Mouse (Mus musculus) stomach, embryonic 14.5 days (tissue): ENCODE data around the gene Med19. TPM values are rescaled to one million over a fixed set of nuclear protein-coding genes. Genes with fewer than 3 reads are reported as not detected.

Source experiments
- ATAC-seq: fragments of 200-750 bp; cut with Nextera tagmentation; 2 replicates; pipeline ENCODE4 v1.8.0; 2017; ENCODE audit warnings: low read depth, moderate TSS enrichment; ENCODE audit not compliant: insufficient number of reproducible peaks, insufficient read depth, low FRiP score
- H3K27ac ChIP-seq: fragments of 300-500 bp; sonication (generic); 2 replicates; pipeline ENCODE4 v1.5.1; 2014; ENCODE audit warnings: mild to moderate bottlenecking, low read length, moderate library complexity, mixed read lengths
- H3K27me3 ChIP-seq: fragments of 300-500 bp; sonication (generic); 2 replicates; pipeline ENCODE4 v1.6.1; 2014; ENCODE audit warnings: low read length, control low read depth, mixed read lengths; ENCODE audit not compliant: control insufficient read depth, insufficient read depth
- H3K36me3 ChIP-seq: fragments of 300-500 bp; sonication (generic); 2 replicates; pipeline ENCODE4 v1.6.1; 2014; ENCODE audit warnings: mild to moderate bottlenecking, control low read depth, low read length, moderate library complexity, mixed read lengths; ENCODE audit not compliant: control insufficient read depth, insufficient read depth
- H3K4me1 ChIP-seq: fragments of 300-500 bp; sonication (generic); 2 replicates; pipeline ENCODE4 v1.6.1; 2014; ENCODE audit warnings: low read length, control low read depth, mixed read lengths; ENCODE audit not compliant: control insufficient read depth, insufficient read depth
- H3K4me2 ChIP-seq: fragments of 300-500 bp; sonication (generic); replicated peaks from 2 replicates; pipeline ENCODE4 v1.6.1; 2014; ENCODE audit warnings: low read depth, low read length, control low read depth
- H3K4me3 ChIP-seq: fragments of 300-500 bp; sonication (generic); 2 replicates; pipeline ENCODE4 v1.5.1; 2014; ENCODE audit warnings: low read depth, low read length, control low read depth
- H3K9ac ChIP-seq: fragments of 300-500 bp; sonication (generic); replicated peaks from 2 replicates; pipeline ENCODE4 v1.6.1; 2014; ENCODE audit warnings: low read depth, mild to moderate bottlenecking, control low read depth, low read length, moderate library complexity, mixed read lengths
- H3K9me3 ChIP-seq: fragments of 300-500 bp; sonication (generic); 2 replicates; pipeline ENCODE4 v1.6.1; 2016; ENCODE audit warnings: low read depth, low read length, control low read depth; ENCODE audit not compliant: control insufficient read depth
- WGBS: fragments of 180-500 bp; shearing (Covaris S2); extraction: QIAGEN DNeasy Blood & Tissue Kit; methylation state at CpG from one replicate; pipeline ENCODE4 v1.1.7; 2014; 5-methylcytosine and 5-hydroxymethylcytosine counted together
- polyA plus RNA-seq: library from polyadenylated mRNA; unstranded; fragments of >200 nt; fragmentation: Nextera tagmentation; extraction: Ambion mirVana; gene quantifications from 2 replicates; pipeline ENCODE4 v1.2.1, GENCODE M21; 2014

Gene Med19
- polyA plus RNA-seq, 1 experiment from 2014 or later = 38.3 TPM

DNA sequence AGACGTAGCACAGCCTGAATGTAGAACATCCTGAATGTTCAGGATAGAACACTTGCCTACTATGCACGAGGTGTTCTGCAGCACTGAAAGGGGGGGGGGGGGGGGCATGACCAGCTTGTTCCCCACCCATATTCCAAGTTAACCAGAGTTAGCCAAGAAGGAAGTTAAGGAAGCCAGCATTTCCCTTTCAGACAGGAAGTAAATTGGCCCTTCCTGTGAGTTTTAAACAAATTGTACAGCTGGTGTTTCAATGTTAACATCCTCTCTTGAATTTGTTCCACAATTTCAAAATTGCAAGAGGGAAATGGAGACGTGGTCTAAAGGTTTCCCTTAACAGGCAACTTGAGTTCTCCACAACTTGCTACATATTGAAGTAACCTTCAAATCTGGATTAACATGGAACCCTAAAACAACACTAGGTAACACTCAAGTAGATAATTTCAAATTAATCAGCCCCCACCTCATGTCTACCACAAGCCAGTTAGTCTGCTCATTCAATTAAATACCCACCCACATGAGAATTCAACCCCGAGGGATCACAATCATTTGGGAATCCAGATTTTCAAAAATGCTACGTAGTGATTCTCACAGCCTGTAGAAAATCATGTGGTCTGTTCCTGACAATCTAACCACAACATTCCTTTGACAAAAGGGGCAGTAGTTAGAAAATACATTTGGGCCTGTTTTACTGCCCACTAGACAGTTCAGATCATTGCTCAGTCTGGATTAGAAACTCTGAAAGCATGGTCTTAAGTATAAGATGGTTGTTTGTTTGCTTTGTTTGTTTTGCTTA lies 39.6 kb upstream of the Med19 start:
- Histone ChIP-seq H3K9ac (no peak overlapping the region), H3K27me3 (no peaks in the 10 kb centered on the region), H3K27ac (peak overlapping the region; percentile 72; the same call in 1 of the 2 replicates), H3K9me3 (no peaks in the 10 kb centered on the region), H3K36me3 (no peaks in the 10 kb centered on the region), H3K4me1 (peaks cover 57% of the 10 kb centered on the region), H3K4me2 (peak overlapping the region; percentile 23), H3K4me3 (no peak overlapping the region)
- 46% methylated on average over 5 of the region's 5 CpGs for WGBS
- no peak for ATAC-seq

DNA sequence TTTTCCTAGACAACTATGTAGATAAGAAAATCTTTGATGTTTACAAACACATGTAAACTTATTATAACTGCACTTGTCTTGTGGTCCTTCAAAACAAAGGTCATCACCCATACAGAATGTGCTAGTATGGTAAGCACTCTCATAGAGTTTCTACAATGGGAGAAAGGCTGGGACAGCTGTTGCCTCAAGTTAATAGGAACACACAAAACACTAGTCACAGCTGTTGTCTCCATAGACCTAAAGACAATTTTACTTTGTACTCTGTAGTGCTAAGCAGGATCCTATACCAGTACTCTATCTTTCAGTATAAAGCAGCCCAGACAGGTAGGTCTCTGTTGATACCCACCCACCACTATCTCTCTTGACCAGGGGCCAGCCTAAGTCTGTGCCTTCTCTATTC lies 37.4 kb upstream of the Med19 start:
- no peak for ATAC-seq
- Histone ChIP-seq H3K4me1 (peaks cover 36% of the 10 kb centered on the region), H3K4me2 (no peak overlapping the region), H3K27ac (no peak overlapping the region), H3K4me3 (no peak overlapping the region), H3K9me3 (no peaks in the 10 kb centered on the region), H3K36me3 (no peaks in the 10 kb centered on the region), H3K9ac (no peak overlapping the region), H3K27me3 (no peaks in the 10 kb centered on the region)

GRCm38 (mm10) chr2:84646138-84646537 lies 32.1 kb upstream of the Med19 start:
- 67% methylated on average over 1 of the region's 1 CpGs for WGBS

GRCm38 (mm10) chr2:84647051-84647568 lies 31.1 kb upstream of the Med19 start:
- no peaks in the 10 kb centered on the region for H3K36me3 ChIP-seq
- H3K4me2 ChIP-seq = peak overlapping the region; percentile 74; the same call in 1 of the 2 replicates
- H3K4me3 ChIP-seq = no peak overlapping the region
- no peak overlapping the region for H3K27ac ChIP-seq
- no peak for ATAC-seq
- H3K27me3 ChIP-seq = no peaks in the 10 kb centered on the region
- H3K9me3 ChIP-seq = no peaks in the 10 kb centered on the region
- H3K4me1 ChIP-seq = peaks cover 7% of the 10 kb centered on the region; the same call in 1 of the 2 replicates
- H3K9ac ChIP-seq = no peak overlapping the region
- 94% methylated on average over 6 of the region's 6 CpGs for WGBS

More at GRCm38 (mm10) chr2:84646138-84646537, 32.1 kb upstream of the Med19 start:
- H3K4me3 ChIP-seq = no peak overlapping the region
- H3K9ac ChIP-seq = no peak overlapping the region
- no peaks in the 10 kb centered on the region for H3K27me3 ChIP-seq
- H3K9me3 ChIP-seq = no peaks in the 10 kb centered on the region
- H3K36me3 ChIP-seq = no peaks in the 10 kb centered on the region
- H3K27ac ChIP-seq = no peak overlapping the region
- H3K4me2 ChIP-seq = no peak overlapping the region
- peaks cover 7% of the 10 kb centered on the region; the same call in 1 of the 2 replicates for H3K4me1 ChIP-seq
- ATAC-seq = no peak

- peaks cover 7% of the 10 kb centered on the region; the same call in 1 of the 2 replicates for H3K4me1 ChIP-seq
- no peak overlapping the region for H3K27ac ChIP-seq
- H3K4me3 ChIP-seq = peak overlapping the region; percentile 63
- H3K27me3 ChIP-seq = no peaks in the 10 kb centered on the region
- H3K9me3 ChIP-seq = no peaks in the 10 kb centered on the region
- WGBS = 27% methylated on average over 6 of the region's 6 CpGs
- no peaks in the 10 kb centered on the region for H3K36me3 ChIP-seq
- no peak for ATAC-seq
- H3K4me2 ChIP-seq = peak overlapping the region; percentile 74
- H3K9ac ChIP-seq = peak overlapping the region; percentile 38; the same call in 1 of the 2 replicates
These were observed 29.8 kb upstream of the Med19 start for GRCm38 (mm10) chr2:84648369-84648768.

GRCm38 (mm10) chr2:84649674-84650073 lies 28.5 kb upstream of the Med19 start:
- no peak for ATAC-seq
- Histone ChIP-seq H3K9me3 (no peaks in the 10 kb centered on the region), H3K27me3 (no peaks in the 10 kb centered on the region), H3K4me3 (peak overlapping the region; percentile 63), H3K36me3 (no peaks in the 10 kb centered on the region), H3K9ac (peak overlapping the region; percentile 71), H3K27ac (peak overlapping the region; percentile 97), H3K4me2 (peak overlapping the region; percentile 74), H3K4me1 (peaks cover 7% of the 10 kb centered on the region; the same call in 1 of the 2 replicates)
- under 1% methylated on average over 10 of the region's 10 CpGs for WGBS

DNA sequence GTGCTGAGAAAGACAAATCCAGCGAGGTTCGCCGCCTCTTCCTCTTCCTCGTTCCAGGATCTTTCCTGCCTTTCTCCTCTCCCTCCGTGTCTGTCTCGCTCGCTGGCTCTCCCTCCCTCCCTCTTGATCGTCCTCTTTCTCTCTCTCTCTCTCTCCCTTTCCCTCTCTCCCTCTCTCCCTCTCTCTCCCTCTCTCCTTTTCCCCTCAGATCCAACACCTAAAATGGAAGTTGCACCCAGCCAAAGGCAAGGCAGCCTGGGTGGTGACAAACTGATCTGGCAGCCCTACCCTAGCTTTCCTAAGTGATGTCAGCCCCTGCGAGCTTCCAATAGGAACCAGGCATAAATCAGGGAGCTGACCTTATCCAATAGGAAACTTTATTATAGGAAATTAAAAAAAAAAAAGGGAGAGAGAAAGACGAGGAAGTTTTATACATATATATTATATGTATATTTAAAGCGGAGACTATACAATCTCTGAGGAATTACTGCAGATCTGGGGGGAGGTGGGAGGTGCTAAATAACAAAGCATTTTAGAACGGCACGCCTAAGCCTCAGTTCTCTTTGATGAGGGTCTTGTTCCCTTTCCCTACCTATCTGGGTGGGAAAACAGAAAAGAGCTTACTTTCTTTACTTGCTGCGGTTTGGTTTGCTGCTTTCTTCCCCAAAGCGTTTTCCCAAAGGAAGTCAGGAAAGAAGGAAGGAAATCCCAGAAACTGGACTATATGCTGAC lies 27.6 kb upstream of the Med19 start, which contains the start of gene Ctnnd1:
Ctnnd1 (minus strand) TSS at position 302 of the 732 bp plus-strand sequence.
- no peaks in the 10 kb centered on the region for H3K36me3 ChIP-seq
- under 1% methylated on average over 15 of the region's 15 CpGs for WGBS

GRCm38 (mm10) chr2:84653354-84653753 lies 24.8 kb upstream of the Med19 start:
- H3K9me3 ChIP-seq = no peaks in the 10 kb centered on the region
- H3K4me3 ChIP-seq = no peak overlapping the region
- no peak overlapping the region for H3K27ac ChIP-seq
- no peaks in the 10 kb centered on the region; the same call in 1 of the 2 replicates for H3K4me1 ChIP-seq
- H3K27me3 ChIP-seq = no peaks in the 10 kb centered on the region
- H3K36me3 ChIP-seq = no peaks in the 10 kb centered on the region
- no peak overlapping the region for H3K4me2 ChIP-seq
- no peak overlapping the region for H3K9ac ChIP-seq
- no peak for ATAC-seq

More for the DNA sequence above, 27.6 kb upstream of the Med19 start, which contains the start of gene Ctnnd1:
- Histone ChIP-seq H3K27me3 (no peaks in the 10 kb centered on the region), H3K4me2 (peak within 1 kb of the TSS; percentile 74), H3K9me3 (no peaks in the 10 kb centered on the region), H3K9ac (peak within 1 kb of the TSS; percentile 71), H3K4me1 (peaks cover 7% of the 10 kb centered on the region; the same call in 1 of the 2 replicates), H3K27ac (peak within 1 kb of the TSS; percentile 97), H3K4me3 (peak within 1 kb of the TSS; percentile 63)
- ATAC-seq = peak; percentile 97
